Mouse (Mus musculus) gastrocnemius, adult 2 months (tissue): ENCODE measurements around the gene Rpl3l. TPM values are rescaled to one million over a fixed set of nuclear protein-coding genes. Genes with fewer than 3 reads are reported as not detected.

Source experiments
- DNase-seq: peaks from one replicate; pipeline ENCODE4 v3.0.0; 2022
- H3K27ac ChIP-seq: fragments of 200-600 bp; 2 replicates; pipeline ENCODE4 v1.8.1; 2022; ENCODE audit warnings: mild to moderate bottlenecking
- H3K4me3 ChIP-seq: fragments of 200-600 bp; 2 replicates; pipeline ENCODE4 v1.8.1; 2022; ENCODE audit warnings: mild to moderate bottlenecking, moderate library complexity
- CTCF ChIP-seq: fragments of 200-600 bp; IDR thresholded peaks from 2 replicates; pipeline ENCODE4 v1.8.1; 2022; ENCODE audit warnings: antibody characterized with exemption, mild to moderate bottlenecking, moderate library complexity
- intact Hi-C: fragments of 180-260 bp; cut with DNase I; formaldehyde crosslinking; loops from one replicate; pipeline ENCODE4 v1.15.1; 2025
- total RNA-seq, 2 experiments: library from RNA; stranded (reverse); gene quantifications; 2 replicates each; pipeline ENCODE4 v1.2.3; 2021

Rpl3l gene
- total RNA-seq, 2 experiments from 2014 or later = 753 to 889 TPM

DNA sequence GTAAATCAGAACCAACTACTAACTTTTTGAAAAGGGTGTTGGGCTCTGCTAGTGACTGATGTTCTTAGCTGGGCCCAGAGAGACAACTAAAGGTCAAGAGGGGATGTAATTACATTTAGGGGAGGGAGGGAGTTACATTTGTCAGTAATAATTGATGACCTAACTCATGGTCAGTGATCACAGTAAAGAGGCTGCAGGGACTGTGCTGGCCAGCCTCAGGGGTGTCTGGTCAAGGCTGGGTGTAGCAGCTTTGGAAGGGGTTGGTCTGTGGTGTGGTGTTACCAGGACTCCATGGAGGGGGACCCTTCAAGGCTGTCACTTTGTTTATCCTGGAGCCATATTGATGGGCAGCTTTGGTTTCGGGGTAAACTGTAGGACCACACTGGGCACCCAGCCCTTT is 29.8 kb downstream of the Rpl3l start:
- H3K4me3 ChIP-seq = no peak overlapping the region
- no peak overlapping the region for H3K27ac ChIP-seq
- TF ChIP-seq CTCF = no peak
- no peak for DNase-seq
- intact Hi-C loops = no loop called here

- Histone ChIP-seq H3K27ac (no peak overlapping the region), H3K4me3 (no peak overlapping the region)
- no peak for DNase-seq
- intact Hi-C loops = no loop called here
- no peak for TF ChIP-seq CTCF
Measured at GRCm38 (mm10) chr17:24761121-24761520, 33.5 kb downstream of the Rpl3l start.

DNA sequence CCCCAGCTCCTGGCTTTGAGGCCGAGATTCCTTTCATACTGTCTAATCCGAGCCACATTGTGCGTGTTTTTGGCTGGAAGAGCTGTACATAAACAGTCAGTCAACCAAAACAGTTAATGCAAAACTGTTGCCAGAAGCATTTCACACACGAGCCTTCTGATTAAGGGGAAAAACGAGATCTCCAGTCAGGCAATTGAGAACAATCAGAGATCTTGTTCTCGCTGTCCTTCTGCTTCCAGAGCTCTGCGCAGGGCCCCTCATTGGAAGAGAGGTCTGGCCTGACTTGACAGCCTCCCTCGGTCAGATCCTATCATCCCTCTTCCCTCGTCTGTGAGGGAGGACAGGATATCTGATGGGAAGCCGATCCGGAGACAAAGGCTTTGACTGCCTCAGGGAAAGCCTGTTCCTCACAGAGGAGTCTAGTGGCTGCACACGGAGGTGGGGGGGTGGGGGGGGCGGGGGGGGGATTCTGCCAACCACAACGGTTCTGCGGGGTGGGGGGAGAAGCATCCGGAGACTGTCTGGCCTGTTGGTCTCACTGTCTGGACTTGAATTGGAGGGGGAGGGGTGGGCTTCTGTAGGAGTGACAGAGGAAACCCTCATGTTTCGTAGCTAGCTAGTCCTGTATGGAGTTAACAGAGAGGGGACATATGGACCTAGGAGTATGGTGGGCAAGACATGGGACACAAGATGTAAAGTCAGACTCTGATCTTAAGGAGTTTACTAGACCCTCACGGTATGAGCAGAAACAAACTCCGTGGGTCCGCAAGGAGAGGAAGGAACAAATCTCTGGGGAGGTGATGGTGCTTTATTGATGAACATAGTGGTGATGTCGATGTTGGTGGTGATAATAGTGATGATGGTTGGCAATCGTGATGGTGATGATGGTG is 37.6 kb downstream of the Rpl3l start:
- TF ChIP-seq CTCF = no peak
- DNase-seq = no peak
- intact Hi-C loops = no loop called here
- H3K4me3 ChIP-seq = no peak overlapping the region
- no peak overlapping the region for H3K27ac ChIP-seq

DNA sequence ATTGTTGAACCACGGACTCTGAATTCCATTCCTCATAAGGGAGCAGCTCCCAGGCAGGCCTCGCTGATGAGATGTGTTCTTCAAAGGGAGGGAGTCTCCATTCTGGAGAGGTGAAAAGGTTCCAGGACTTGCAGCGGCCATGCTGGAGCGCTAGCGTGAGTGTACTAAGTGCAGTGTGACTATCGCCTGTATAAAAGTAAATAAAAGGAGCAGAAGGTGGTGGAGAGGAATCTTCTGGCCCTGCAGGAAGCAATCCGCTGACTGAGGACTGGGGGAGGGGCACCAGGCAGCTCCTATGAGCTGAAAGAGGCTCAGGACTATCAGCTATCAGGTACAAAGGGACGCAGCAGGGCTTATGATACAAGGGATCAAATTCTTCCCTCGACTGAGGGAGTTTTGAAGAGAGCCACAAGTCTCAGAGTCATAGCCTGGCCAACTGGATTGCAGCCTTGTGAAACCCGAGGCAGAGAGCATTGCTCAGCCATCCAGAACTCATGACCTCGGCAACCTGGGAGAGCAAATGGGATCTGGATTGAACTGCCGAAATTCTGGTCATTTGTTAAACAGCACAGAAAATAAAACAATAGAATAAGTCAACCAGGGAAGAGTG is 38.8 kb downstream of the Rpl3l start:
- intact Hi-C loops = no loop called here
- DNase-seq = no peak
- no peak for TF ChIP-seq CTCF
- no peak overlapping the region for H3K4me3 ChIP-seq
- no peak overlapping the region for H3K27ac ChIP-seq

GRCm38 (mm10) chr17:24769146-24769545 is 41.5 kb downstream of the Rpl3l start:
- TF ChIP-seq CTCF = no peak
- intact Hi-C loops = no loop called here
- H3K4me3 ChIP-seq = no peak overlapping the region
- DNase-seq = no peak
- H3K27ac ChIP-seq = no peak overlapping the region

GRCm38 (mm10) chr17:24773241-24773640 is 45.6 kb downstream of the Rpl3l start:
- TF ChIP-seq CTCF = no peak
- no peak for DNase-seq
- no peak overlapping the region for H3K4me3 ChIP-seq
- intact Hi-C loops = no loop called here
- no peak overlapping the region for H3K27ac ChIP-seq

- no peak overlapping the region for H3K27ac ChIP-seq
- TF ChIP-seq CTCF = no peak
- intact Hi-C loops = no loop called here
- no peak for DNase-seq
- H3K4me3 ChIP-seq = no peak overlapping the region
Measured at GRCm38 (mm10) chr17:24775173-24775572, 47.6 kb downstream of the Rpl3l start.

DNA sequence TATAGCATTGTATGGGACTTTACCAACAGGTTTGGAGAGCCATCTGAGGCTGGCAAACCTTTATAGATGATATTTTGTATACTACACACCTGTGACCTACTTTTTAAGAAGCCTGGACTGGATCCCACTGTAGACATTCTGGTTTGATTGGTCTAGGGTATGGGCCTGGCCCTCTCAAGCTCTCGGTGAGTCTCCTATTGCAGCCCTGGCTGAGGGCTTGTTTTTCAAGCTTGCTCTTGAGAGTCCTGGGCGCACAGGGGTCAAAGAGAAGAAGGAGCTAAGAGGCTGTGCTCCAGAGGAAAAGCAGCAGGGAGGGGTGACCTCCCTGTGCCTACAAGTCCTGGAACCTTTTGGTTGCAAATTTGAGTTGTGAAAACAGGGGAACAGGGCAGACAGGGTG is 49.5 kb downstream of the Rpl3l start:
- no peak for DNase-seq
- Histone ChIP-seq H3K4me3 (no peak overlapping the region), H3K27ac (no peak overlapping the region)
- intact Hi-C loops = no loop called here
- TF ChIP-seq CTCF = no peak

DNA sequence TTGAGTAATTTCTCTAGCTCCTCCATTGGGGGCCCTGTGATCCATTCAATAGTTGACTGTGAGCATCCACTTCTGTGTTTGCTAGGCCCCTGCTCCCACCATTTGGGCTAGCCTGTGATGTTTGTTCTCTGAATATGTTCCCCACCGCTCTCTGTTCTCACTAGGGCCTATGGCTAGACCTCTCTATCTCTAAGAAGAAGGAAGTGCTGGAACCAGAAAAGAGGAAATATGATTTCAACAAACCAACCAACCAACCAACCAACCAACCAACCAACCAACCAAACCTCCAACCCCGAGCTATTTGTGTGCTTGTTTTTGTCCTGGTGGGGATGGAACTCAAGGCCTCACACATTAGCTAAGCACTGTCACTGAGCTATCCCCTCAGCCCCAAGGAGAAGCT is 53.2 kb downstream of the Rpl3l start:
- no peak for DNase-seq
- intact Hi-C loops = no loop called here
- no peak overlapping the region for H3K4me3 ChIP-seq
- TF ChIP-seq CTCF = no peak
- H3K27ac ChIP-seq = no peak overlapping the region

Other genes with a start within 250 kb of the Rpl3l start
- 10 to 100 TPM; 12.1 to 14.8 TPM for gene Mlst8, start 248.7 kb upstream of the Rpl3l start, total RNA-seq
- under 1 TPM in 1 of 2 experiments, not detected in 1; 0.08 TPM for gene Caskin1, start 239.2 kb upstream of the Rpl3l start, total RNA-seq
- gene Traf7, start 199.9 kb upstream of the Rpl3l start, total RNA-seq = 10 to 100 TPM; 27.3 to 35.2 TPM
- gene Rab26, start 193.6 kb upstream of the Rpl3l start, total RNA-seq = not detected
- 10 to 100 TPM; 18.3 to 25.0 TPM for gene Pkd1, start 178.0 kb upstream of the Rpl3l start, total RNA-seq
- gene Tsc2, start 95.2 kb upstream of the Rpl3l start, total RNA-seq = 10 to 100 TPM; 84.9 to 90.4 TPM
- 1 to 10 TPM; 2.6 to 3.4 TPM for gene Nthl1, start 95.1 kb upstream of the Rpl3l start, total RNA-seq
- gene Slc9a3r2, start 77.5 kb upstream of the Rpl3l start, total RNA-seq = 10 to 100 TPM; 27.8 to 52.9 TPM
- not detected for gene Npw, start 69.4 kb upstream of the Rpl3l start, total RNA-seq
- 10 to 100 TPM; 22.1 to 24.5 TPM for gene Zfp598, start 58.1 kb upstream of the Rpl3l start, total RNA-seq
- not detected for gene Syngr3, start 37.9 kb upstream of the Rpl3l start, total RNA-seq
- 10 to 100 TPM; 32.8 to 37.5 TPM for gene Gfer, start 31.7 kb upstream of the Rpl3l start, total RNA-seq
- under 1 TPM; 0.56 to 0.74 TPM for gene Noxo1, start 31.6 kb upstream of the Rpl3l start, total RNA-seq
- gene Tbl3, start 20.2 kb upstream of the Rpl3l start, total RNA-seq = 10 to 100 TPM; 15.5 to 16.7 TPM
- gene Rnf151, start 9.8 kb upstream of the Rpl3l start, total RNA-seq = not detected
- gene Rps2, start 9.7 kb upstream of the Rpl3l start, total RNA-seq = 100 to 1,000 TPM; 508 to 641 TPM
- gene Ndufb10, start 3.3 kb upstream of the Rpl3l start, total RNA-seq = 100 to 1,000 TPM; 367 to 608 TPM
- 100 to 1,000 TPM; 165 to 220 TPM for gene Msrb1, start 8.8 kb downstream of the Rpl3l start, total RNA-seq
- not detected for gene Hs3st6, start 25.2 kb downstream of the Rpl3l start, total RNA-seq
- not detected for gene Meiob, start 76.5 kb downstream of the Rpl3l start, total RNA-seq
- 10 to 100 TPM; 75.8 to 90.9 TPM for gene Hagh, start 112.3 kb downstream of the Rpl3l start, total RNA-seq
- gene Fahd1, start 122.5 kb downstream of the Rpl3l start, total RNA-seq = 10 to 100 TPM; 34.6 to 50.6 TPM
- 1 to 10 TPM; 3.4 to 4.0 TPM for gene Igfals, start 138.2 kb downstream of the Rpl3l start, total RNA-seq
- 10 to 100 TPM; 10.5 to 11.3 TPM for gene Nubp2, start 158.5 kb downstream of the Rpl3l start, total RNA-seq
- 10 to 100 TPM; 30.4 to 37.7 TPM for gene Spsb3, start 158.8 kb downstream of the Rpl3l start, total RNA-seq
- gene Eme2, start 167.3 kb downstream of the Rpl3l start, total RNA-seq = 10 to 100 TPM in 1 of 2 experiments, 1 to 10 TPM in 1; 9.3 to 10.9 TPM
- gene Mrps34, start 167.3 kb downstream of the Rpl3l start, total RNA-seq = 10 to 100 TPM; 75.8 to 95.7 TPM
- gene Nme3, start 168.7 kb downstream of the Rpl3l start, total RNA-seq = 10 to 100 TPM; 10.2 to 13.1 TPM
- gene Mapk8ip3, start 209.2 kb downstream of the Rpl3l start, total RNA-seq = 10 to 100 TPM; 19.3 to 21.8 TPM
- 1 to 10 TPM; 5.3 to 6.8 TPM for gene Jpt2, start 232.9 kb downstream of the Rpl3l start, total RNA-seq